Mouse (Mus musculus) CD4-positive naive resting alpha-beta T cell, adult 57 days (primary cell): Measurements from ENCODE around the gene 1700028J19Rik. TPM values are rescaled to one million over a fixed set of nuclear protein-coding genes. Genes with fewer than 3 reads are reported as not detected.

ENCODE experiments used
- total RNA-seq: library from RNA; stranded (reverse); gene quantifications from one replicate; pipeline ENCODE4 v1.2.4, GENCODE M21; 2023

Gene 1700028J19Rik
- 3.6 TPM for total RNA-seq

DNA sequence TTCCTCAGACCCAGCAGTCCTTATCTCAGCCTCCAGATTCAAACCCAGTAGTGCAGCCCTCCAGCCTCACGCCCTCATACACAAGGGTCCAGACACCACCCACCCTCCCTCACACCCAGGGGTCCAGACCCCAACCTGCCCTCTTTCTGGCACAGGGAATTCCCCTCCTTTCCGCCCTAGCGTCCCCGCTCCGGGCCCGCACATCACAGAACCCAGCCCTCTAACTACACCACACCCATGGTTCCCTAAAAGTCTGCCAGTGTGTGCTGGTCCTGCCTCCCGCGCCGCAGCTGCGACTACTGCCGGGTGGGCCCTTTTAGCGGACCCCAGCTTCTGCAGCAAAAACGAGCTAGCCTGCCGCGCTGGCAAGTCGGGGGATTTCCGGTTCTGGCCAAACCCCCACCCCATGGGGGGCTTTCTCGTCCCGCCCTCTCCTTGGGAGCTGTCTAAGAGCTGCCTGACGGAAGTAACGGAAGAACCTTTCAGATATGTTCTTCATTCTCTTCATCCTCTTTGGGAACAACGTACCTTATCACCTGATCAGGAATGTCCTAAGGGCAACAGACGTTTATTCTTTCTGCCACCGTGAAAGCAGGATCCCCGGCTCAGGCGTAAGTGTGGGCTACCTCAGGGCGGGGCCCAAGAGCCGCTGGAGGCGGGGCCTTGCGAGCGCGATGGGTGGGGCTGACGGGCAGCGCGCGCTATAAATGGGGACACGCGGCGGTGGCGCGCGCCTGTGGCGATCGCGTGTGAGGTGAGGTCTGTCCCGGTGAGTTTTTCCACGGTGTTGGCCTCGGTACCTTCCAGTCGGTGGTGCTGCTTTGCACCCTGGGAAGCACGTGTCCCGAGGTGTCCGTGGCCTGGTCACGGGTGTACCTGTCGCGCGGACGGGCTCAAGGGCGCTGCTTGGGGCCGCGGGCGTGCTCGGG is at the start of gene 1700028J19Rik, which contains the start of gene 2410002F23Rik:
Gene 1700028J19Rik, minus strand, starts transcription at position 641 of the 929 bp plus-strand sequence.
Gene 2410002F23Rik, plus strand, starts transcription at position 668 of the 929 bp plus-strand sequence.

DNA sequence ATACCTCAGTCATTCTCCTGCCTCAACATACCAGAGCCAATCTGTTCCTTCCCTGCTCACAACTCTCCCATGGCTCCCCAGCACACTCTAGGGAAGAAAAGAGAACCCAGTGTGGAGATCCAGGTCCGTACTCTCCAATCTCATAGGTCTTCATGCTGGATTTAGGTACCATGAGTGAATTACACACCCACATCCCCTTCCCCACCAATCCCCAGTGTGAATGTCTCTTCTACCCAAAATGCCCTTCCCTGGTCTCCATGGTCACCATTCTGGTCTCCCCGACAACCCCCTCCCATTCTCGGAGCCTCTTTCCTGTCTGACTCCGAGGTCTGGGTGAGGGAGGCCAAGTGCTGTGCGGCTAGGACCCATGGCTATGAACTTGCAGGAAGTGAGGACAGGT is 14.7 kb upstream of the 1700028J19Rik start, which contains the start of gene Gm15517:
Gene Gm15517, plus strand, starts transcription at position 301 of the 400 bp plus-strand sequence.

DNA sequence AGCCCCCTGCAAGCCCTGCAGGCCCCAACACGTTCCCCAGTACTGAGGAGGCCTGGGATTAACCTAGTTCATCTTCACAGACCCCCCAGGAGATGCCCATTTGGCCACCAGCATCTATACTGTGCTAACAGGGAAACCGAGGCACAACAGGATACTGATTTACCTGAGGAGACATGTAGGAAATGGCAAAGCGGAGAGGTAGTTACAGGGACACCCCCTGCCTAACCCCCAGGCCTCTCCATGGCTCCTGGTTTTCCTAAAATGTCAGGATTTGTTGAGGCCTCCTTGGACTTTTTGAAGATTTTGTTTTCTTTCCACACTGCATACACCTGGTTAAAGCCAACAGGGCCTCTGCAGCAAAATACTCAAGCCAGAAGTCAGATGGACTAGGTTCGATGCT is 10.8 kb upstream of the 1700028J19Rik start, which contains the start of gene Acp4:
Gene Acp4, minus strand, starts transcription at position 101 of the 400 bp plus-strand sequence.

DNA sequence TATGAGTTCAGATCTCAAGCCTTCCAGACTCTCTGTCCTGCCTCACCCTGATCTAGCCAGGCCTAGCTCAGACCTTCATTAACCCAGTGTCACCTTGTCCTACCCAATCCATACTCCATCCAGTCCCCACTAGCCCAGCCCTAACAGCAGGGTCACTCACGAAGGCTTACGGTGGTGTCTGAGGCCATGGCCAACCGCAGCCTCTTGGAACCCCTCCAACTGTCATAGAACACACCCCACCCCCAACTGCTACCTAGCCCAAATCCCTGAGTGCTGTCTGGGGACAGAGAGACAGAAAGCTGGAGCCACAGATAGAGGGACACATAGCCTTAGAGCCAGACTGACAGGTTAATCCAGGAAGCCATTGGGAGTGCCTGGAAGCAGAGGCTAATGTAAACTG is 10.6 kb downstream of the 1700028J19Rik start, which contains the start of gene Gm36864:
Gene Gm36864, plus strand, starts transcription at position 269 of the 400 bp plus-strand sequence.

DNA sequence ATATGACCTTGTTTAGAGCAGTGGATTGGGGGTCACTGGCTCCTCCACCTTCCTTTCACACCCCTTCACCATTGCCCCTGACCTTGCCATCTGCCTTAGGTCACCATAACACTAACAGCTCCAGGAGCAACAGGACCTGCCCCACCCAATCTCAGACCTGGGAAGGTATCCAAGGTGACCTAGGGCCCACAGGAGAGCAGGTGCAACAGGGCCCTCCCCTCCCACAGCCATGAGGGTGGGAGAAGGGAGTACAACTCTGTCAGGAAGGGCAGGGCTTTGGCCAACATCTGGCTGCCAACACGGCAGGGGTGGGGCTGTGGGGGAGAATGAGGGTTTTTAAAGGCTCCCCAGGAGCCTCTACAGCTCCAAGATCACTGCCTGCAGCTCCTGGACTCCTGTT is 21.4 kb downstream of the 1700028J19Rik start, which contains the start of gene Klk1:
Gene Klk1, plus strand, starts transcription at position 285 of the 400 bp plus-strand sequence.

DNA sequence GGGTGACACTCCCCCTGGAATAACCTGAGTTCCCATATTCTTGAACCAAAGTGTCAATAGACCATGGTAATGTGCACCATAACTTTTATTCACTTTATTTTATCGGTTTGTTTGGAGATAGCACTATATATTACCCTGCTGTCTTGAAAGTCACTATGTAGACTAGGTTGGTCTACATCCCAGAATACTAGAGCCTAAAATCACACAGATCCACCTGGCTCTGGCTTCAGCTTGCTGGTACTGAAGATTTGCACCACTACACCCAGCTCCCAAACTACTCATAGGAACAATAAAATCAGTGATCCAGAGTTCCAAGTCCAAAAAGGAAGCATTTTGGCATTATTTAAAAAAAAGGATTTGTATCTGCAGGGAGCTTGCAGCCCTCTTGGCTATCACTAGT is 30.9 kb downstream of the 1700028J19Rik start, which contains the start of gene Klk1b5:
Gene Klk1b5, plus strand, starts transcription at position 301 of the 400 bp plus-strand sequence.

DNA sequence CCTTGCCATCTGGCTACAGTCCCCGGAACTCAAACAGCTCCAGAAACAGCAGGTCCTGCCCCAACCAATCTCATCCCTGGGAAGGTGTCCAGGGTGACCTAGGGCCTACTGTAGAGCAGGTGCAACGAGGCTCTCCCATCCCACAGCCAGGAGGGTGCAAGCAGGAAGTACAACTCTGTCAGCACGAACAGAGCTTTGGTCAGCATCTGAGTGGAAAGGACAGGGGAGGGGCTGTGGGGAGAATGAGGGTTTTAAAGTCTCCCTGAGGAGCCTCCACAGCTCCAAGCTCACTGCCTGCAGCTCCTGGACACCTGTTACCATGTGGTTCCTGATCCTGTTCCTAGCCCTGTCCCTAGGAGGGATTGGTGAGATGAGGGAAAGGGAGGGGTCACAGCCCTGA is 39.4 kb downstream of the 1700028J19Rik start, which contains the start of gene Klk1b4:
Gene Klk1b4, plus strand, starts transcription at position 301 of the 400 bp plus-strand sequence.

DNA sequence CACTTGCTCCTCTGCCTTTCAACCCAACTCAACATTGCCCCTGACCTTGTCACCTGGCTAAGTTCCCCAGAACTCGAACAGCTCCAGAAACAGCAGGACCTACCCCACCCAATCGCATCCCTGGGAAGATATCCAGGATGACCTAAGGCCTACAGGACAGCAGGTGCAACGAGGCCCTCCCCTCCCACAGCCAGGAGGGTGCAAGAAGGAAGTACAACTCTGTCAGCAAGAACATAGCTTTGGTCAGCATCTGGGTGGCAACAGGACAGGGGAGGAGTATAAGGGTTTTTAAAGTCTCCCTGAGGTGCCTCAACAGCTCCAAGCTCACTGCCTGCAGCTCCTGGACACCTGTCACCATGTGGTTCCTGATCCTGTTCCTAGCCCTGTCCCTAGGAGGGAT is 48.6 kb downstream of the 1700028J19Rik start, which contains the start of gene Klk1b3:
Gene Klk1b3, plus strand, starts transcription at position 301 of the 400 bp plus-strand sequence.

DNA sequence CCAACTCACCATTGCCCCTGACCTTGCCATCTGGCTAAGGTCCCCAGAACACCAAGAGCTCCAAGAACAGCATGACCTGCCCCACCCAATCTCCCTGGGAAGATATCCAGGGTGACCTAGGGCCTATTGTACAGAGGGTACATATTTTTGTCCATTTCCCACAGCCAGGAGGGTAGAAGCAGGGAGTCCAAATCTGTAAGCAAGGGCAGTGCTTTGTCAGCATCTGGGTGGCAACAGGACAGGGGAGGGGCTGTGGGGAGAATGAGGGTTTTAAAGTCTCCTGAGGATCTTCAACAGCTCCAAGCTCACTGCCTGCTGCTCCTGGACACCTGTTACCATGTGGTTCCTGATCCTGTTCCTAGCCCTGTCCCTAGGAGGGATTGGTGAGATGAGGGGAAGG is 58.6 kb downstream of the 1700028J19Rik start, which contains the start of gene Klk1b24:
Gene Klk1b24, plus strand, starts transcription at position 301 of the 400 bp plus-strand sequence.

Other genes starting within 250 kb of the 1700028J19Rik start
- gene Klk1b26, start 234.5 kb downstream of the 1700028J19Rik start, total RNA-seq: not detected
- not detected for gene Klk1b27, start 194.4 kb downstream of the 1700028J19Rik start, total RNA-seq
- not detected for gene Klk1b21, start 144.4 kb downstream of the 1700028J19Rik start, total RNA-seq
- gene Klk1b22, start 134.0 kb downstream of the 1700028J19Rik start, total RNA-seq: not detected
- gene Klk1b16, start 109.9 kb downstream of the 1700028J19Rik start, total RNA-seq: not detected
- gene Klk1b24, start 58.5 kb downstream of the 1700028J19Rik start, total RNA-seq: not detected
- not detected for gene Klk1b3, start 48.5 kb downstream of the 1700028J19Rik start, total RNA-seq
- not detected for gene Klk1b4, start 39.3 kb downstream of the 1700028J19Rik start, total RNA-seq
- not detected for gene Klk1b5, start 30.8 kb downstream of the 1700028J19Rik start, total RNA-seq
- not detected for gene Klk1, start 21.3 kb downstream of the 1700028J19Rik start, total RNA-seq
- gene Gm36864, start 10.5 kb downstream of the 1700028J19Rik start, total RNA-seq: not detected
- gene 2410002F23Rik, start within 50 bp of the 1700028J19Rik start, total RNA-seq: 184 TPM
- not detected for gene Acp4, start 10.7 kb upstream of the 1700028J19Rik start, total RNA-seq
- gene Gm15517, start 14.8 kb upstream of the 1700028J19Rik start, total RNA-seq: not detected
- gene Clec11a, start 60.2 kb upstream of the 1700028J19Rik start, total RNA-seq: 1.5 TPM
- 1.8 TPM for gene Shank1, start 63.6 kb upstream of the 1700028J19Rik start, total RNA-seq
- gene Syt3, start 137.4 kb upstream of the 1700028J19Rik start, total RNA-seq: 0.83 TPM
- gene 1700008O03Rik, start 139.1 kb upstream of the 1700028J19Rik start, total RNA-seq: not detected
- gene Lrrc4b, start 182.3 kb upstream of the 1700028J19Rik start, total RNA-seq: not detected
- not detected for gene Aspdh, start 218.7 kb upstream of the 1700028J19Rik start, total RNA-seq
- 62.3 TPM for gene Josd2, start 221.3 kb upstream of the 1700028J19Rik start, total RNA-seq
- 84.1 TPM for gene Emc10, start 249.8 kb upstream of the 1700028J19Rik start, total RNA-seq
- gene Fam71e1, start 249.9 kb upstream of the 1700028J19Rik start, total RNA-seq: 6.6 TPM